Mouse (Mus musculus) megakaryocyte-erythroid progenitor cell, adult 5-6 weeks (primary cell): ENCODE results near the gene Foxn3. TPM values are rescaled to one million over a fixed set of nuclear protein-coding genes. Genes with fewer than 3 reads are reported as not detected.

Experiments used
- ATAC-seq: replicated peaks from 2 replicates; pipeline ENCODE4 v1.8.0; 2016; ENCODE audit warnings: mild to moderate bottlenecking, inconsistent platforms; ENCODE audit not compliant: severe bottlenecking, poor library complexity, low FRiP score, low TSS enrichment
- total RNA-seq, 2 experiments: library from RNA; stranded (forward) in 1 of 2; stranded (reverse) in 1 of 2; fragments of 200-1000, 215-1000 nt in 1 of 2; fragments of >200 nt in 1 of 2; fragmentation: Nextera tagmentation in 1 of 2; gene quantifications; 2 replicates each; pipeline ENCODE4 v1.2.3; 2014 to 2017

The Foxn3 gene
- total RNA-seq, 2 experiments from 2014 or later = 36.9 to 118 TPM

GRCm38 (mm10) chr12:99254436-99254835 lies 308.9 kb downstream of the Foxn3 start:
- ATAC-seq = no peak

- ATAC-seq = no peak
Measured at GRCm38 (mm10) chr12:99253562-99253961, 309.8 kb downstream of the Foxn3 start.

- no peak for ATAC-seq
Measured at GRCm38 (mm10) chr12:99248606-99249005, 314.8 kb downstream of the Foxn3 start.

GRCm38 (mm10) chr12:99247939-99248338 lies 315.4 kb downstream of the Foxn3 start:
- no peak for ATAC-seq

- ATAC-seq = no peak
Measured at GRCm38 (mm10) chr12:99246984-99247746, 316.2 kb downstream of the Foxn3 start.

- 0 out of 2 replicates have a peak, but pooled peaks have one; percentile 1 for ATAC-seq
Measured at GRCm38 (mm10) chr12:99244673-99245072, 318.7 kb downstream of the Foxn3 start.

- peak; percentile 83 for ATAC-seq
Measured at GRCm38 (mm10) chr12:99244264-99244663, 319.1 kb downstream of the Foxn3 start.

GRCm38 (mm10) chr12:99243316-99243715 lies 320.1 kb downstream of the Foxn3 start:
- ATAC-seq = no peak

- no peak for ATAC-seq
Measured at GRCm38 (mm10) chr12:99240185-99240726, 323.1 kb downstream of the Foxn3 start.

GRCm38 (mm10) chr12:99239735-99240134 lies 323.6 kb downstream of the Foxn3 start:
- peak; percentile 57 for ATAC-seq

GRCm38 (mm10) chr12:99237497-99237896 lies 325.9 kb downstream of the Foxn3 start:
- no peak for ATAC-seq

- no peak for ATAC-seq
Measured at GRCm38 (mm10) chr12:99234346-99234745, 329.0 kb downstream of the Foxn3 start.

- ATAC-seq = no peak
Measured at GRCm38 (mm10) chr12:99233386-99233785, 330.0 kb downstream of the Foxn3 start.

GRCm38 (mm10) chr12:99232478-99232877 lies 330.9 kb downstream of the Foxn3 start:
- no peak for ATAC-seq

GRCm38 (mm10) chr12:99231321-99231720 lies 332.1 kb downstream of the Foxn3 start:
- ATAC-seq = no peak

GRCm38 (mm10) chr12:99230783-99231048 lies 332.7 kb downstream of the Foxn3 start:
- ATAC-seq = no peak

GRCm38 (mm10) chr12:99229973-99230782 lies 333.2 kb downstream of the Foxn3 start:
- no peak for ATAC-seq

GRCm38 (mm10) chr12:99227313-99227952 lies 335.9 kb downstream of the Foxn3 start:
- no peak for ATAC-seq

- ATAC-seq = peak; percentile 51
Measured at GRCm38 (mm10) chr12:99224863-99225603, 338.3 kb downstream of the Foxn3 start.
